Mouse (Mus musculus) stomach, embryonic 14.5 days (tissue): ENCODE measurements around the gene Cyp1a1. TPM values are rescaled to one million over a fixed set of nuclear protein-coding genes. Genes with fewer than 3 reads are reported as not detected.
A peak's percentile ranks its signal among the peaks of the same experiment; 100 is the strongest.
"Not testable (repeated sequence)": the region's sequence is repeated elsewhere in the genome, so short reads cannot be mapped to it uniquely, and the experiment has no call there.

Source experiments
- ATAC-seq: fragments of 200-750 bp; cut with Nextera tagmentation; 2 replicates; pipeline ENCODE4 v1.8.0; 2017; ENCODE audit warnings: low read depth, moderate TSS enrichment; ENCODE audit not compliant: insufficient number of reproducible peaks, insufficient read depth, low FRiP score
- H3K27ac ChIP-seq: fragments of 300-500 bp; sonication (generic); 2 replicates; pipeline ENCODE4 v1.5.1; 2014; ENCODE audit warnings: mild to moderate bottlenecking, low read length, moderate library complexity, mixed read lengths
- H3K27me3 ChIP-seq: fragments of 300-500 bp; sonication (generic); 2 replicates; pipeline ENCODE4 v1.6.1; 2014; ENCODE audit warnings: low read length, control low read depth, mixed read lengths; ENCODE audit not compliant: control insufficient read depth, insufficient read depth
- H3K36me3 ChIP-seq: fragments of 300-500 bp; sonication (generic); 2 replicates; pipeline ENCODE4 v1.6.1; 2014; ENCODE audit warnings: mild to moderate bottlenecking, control low read depth, low read length, moderate library complexity, mixed read lengths; ENCODE audit not compliant: control insufficient read depth, insufficient read depth
- H3K4me1 ChIP-seq: fragments of 300-500 bp; sonication (generic); 2 replicates; pipeline ENCODE4 v1.6.1; 2014; ENCODE audit warnings: low read length, control low read depth, mixed read lengths; ENCODE audit not compliant: control insufficient read depth, insufficient read depth
- H3K4me2 ChIP-seq: fragments of 300-500 bp; sonication (generic); replicated peaks from 2 replicates; pipeline ENCODE4 v1.6.1; 2014; ENCODE audit warnings: low read depth, low read length, control low read depth
- H3K4me3 ChIP-seq: fragments of 300-500 bp; sonication (generic); 2 replicates; pipeline ENCODE4 v1.5.1; 2014; ENCODE audit warnings: low read depth, low read length, control low read depth
- H3K9ac ChIP-seq: fragments of 300-500 bp; sonication (generic); replicated peaks from 2 replicates; pipeline ENCODE4 v1.6.1; 2014; ENCODE audit warnings: low read depth, mild to moderate bottlenecking, control low read depth, low read length, moderate library complexity, mixed read lengths
- H3K9me3 ChIP-seq: fragments of 300-500 bp; sonication (generic); 2 replicates; pipeline ENCODE4 v1.6.1; 2016; ENCODE audit warnings: low read depth, low read length, control low read depth; ENCODE audit not compliant: control insufficient read depth
- WGBS: fragments of 180-500 bp; shearing (Covaris S2); extraction: QIAGEN DNeasy Blood & Tissue Kit; methylation state at CpG from one replicate; pipeline ENCODE4 v1.1.7; 2014; 5-methylcytosine and 5-hydroxymethylcytosine counted together
- polyA plus RNA-seq: library from polyadenylated mRNA; unstranded; fragments of >200 nt; fragmentation: Nextera tagmentation; extraction: Ambion mirVana; gene quantifications from 2 replicates; pipeline ENCODE4 v1.2.1, GENCODE M21; 2014

Cyp1a1 gene
- polyA plus RNA-seq, 1 experiment from 2014 or later: not detected

GRCm38 (mm10) chr9:57696380-57697285, 8.9 kb downstream of the Cyp1a1 start:
- ATAC-seq: 0 out of 2 replicates have a peak, but pooled peaks have one; percentile 46
- WGBS: 2% methylated on average over 42 of the region's 42 CpGs
- H3K27ac ChIP-seq: no peak overlapping the region
- no peaks in the 10 kb centered on the region for H3K36me3 ChIP-seq
- 0 out of 2 replicates have a peak overlapping the region, but pooled peaks have one; percentile 6 for H3K9ac ChIP-seq
- H3K27me3 ChIP-seq: peaks cover 12% of the 10 kb centered on the region
- H3K4me2 ChIP-seq: peak overlapping the region; percentile 57
- peak overlapping the region; percentile 36 for H3K4me3 ChIP-seq
- H3K4me1 ChIP-seq: peaks cover 10% of the 10 kb centered on the region; the same call in 1 of the 2 replicates
- no peaks in the 10 kb centered on the region for H3K9me3 ChIP-seq

GRCm38 (mm10) chr9:57697380-57697779, 9.7 kb downstream of the Cyp1a1 start:
- Histone ChIP-seq H3K4me3 (no peak overlapping the region), H3K9me3 (no peaks in the 10 kb centered on the region), H3K4me2 (no peak overlapping the region), H3K27ac (no peak overlapping the region), H3K4me1 (peaks cover 10% of the 10 kb centered on the region; the same call in 1 of the 2 replicates), H3K36me3 (no peaks in the 10 kb centered on the region), H3K9ac (no peak overlapping the region), H3K27me3 (peaks cover 12% of the 10 kb centered on the region)
- 17% methylated on average over 4 of the region's 4 CpGs for WGBS
- 0 out of 2 replicates have a peak, but pooled peaks have one; percentile 33 for ATAC-seq

DNA sequence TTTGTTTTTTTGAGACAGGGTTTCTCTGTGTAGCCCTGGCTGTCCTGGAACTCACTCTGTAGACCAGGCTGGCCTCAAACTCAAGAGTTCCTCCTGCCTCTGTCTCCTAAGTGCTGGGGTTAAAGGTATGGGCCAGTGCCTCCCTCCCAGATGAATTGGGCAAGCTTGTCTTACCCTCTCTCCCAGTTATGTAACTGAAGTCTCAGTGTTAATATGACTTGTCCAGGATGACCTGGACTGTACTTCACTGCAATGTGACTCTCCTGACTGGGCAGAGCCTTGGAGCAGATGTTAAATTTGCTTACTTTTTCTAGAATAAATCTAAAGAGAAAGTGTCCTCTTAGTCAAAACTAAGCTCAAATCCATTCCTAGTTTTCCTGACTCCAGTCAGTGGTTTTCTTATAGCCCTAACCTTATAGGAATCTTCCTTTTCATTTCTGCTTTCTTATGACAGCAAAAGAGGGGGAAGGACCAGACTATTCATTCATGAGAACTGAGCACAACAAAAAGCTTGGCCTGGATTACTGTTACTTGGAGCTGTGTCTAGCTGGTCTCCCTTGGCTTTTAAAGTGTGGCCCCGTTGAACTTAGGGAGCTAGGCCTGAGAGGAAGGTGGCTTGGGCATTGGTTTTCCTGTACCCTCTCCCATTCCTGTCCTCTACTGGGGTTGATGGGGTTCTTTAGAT, 10.9 kb downstream of the Cyp1a1 start:
- WGBS: 81% methylated on average over 1 of the region's 1 CpGs
- H3K4me3 ChIP-seq: no peak overlapping the region
- peaks cover 12% of the 10 kb centered on the region for H3K27me3 ChIP-seq
- H3K9me3 ChIP-seq: no peaks in the 10 kb centered on the region
- no peak overlapping the region for H3K9ac ChIP-seq
- no peak overlapping the region for H3K27ac ChIP-seq
- H3K4me1 ChIP-seq: peaks cover 10% of the 10 kb centered on the region; the same call in 1 of the 2 replicates
- no peak for ATAC-seq
- H3K4me2 ChIP-seq: no peak overlapping the region
- no peaks in the 10 kb centered on the region for H3K36me3 ChIP-seq

GRCm38 (mm10) chr9:57706496-57706895, 18.8 kb downstream of the Cyp1a1 start:
- Histone ChIP-seq H3K27me3 (no peaks in the 10 kb centered on the region), H3K9ac (no peak overlapping the region), H3K4me1 (peaks cover 7% of the 10 kb centered on the region; the same call in 1 of the 2 replicates), H3K4me3 (no peak overlapping the region), H3K27ac (no peak overlapping the region), H3K4me2 (no peak overlapping the region), H3K9me3 (0 out of 2 replicates have a peak, but pooled peaks cover 4% of the 10 kb centered on the region), H3K36me3 (no peaks in the 10 kb centered on the region)
- 89% methylated on average over 3 of the region's 3 CpGs for WGBS
- ATAC-seq: no peak

DNA sequence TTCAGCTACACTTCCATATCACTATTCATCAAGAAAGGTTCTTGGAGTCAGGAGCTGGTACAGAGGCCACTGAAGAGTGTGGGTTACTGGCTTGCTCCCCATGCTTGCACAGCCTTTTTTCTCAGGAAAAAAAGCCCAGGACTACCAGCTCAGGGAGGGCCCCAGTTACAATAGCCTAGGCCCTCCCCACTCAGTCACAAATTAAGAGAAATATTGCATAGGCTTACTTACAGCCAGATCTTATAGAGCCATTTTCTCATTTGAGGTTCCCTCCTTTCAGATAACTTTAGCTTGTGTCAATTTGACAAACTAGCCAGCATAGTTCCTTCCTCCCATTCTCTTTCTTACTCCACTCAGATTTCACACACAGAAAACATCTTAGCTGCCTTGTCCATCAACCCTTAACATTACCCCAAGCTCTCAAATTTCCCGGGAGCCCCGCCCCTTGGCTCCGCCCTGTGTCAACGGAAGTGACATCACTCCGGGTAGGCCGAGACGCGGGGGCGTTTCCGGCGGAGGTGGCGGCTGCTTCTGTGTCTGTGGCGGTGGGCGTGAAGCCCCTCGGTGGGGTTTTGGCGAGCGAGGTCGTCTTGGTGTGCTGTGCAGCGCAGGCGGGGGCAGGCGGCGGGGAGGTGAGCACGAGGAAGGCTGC, 20.5 kb downstream of the Cyp1a1 start, which contains the start of gene Edc3:
Edc3 (plus strand) TSS at position 473 of the 652 bp plus-strand sequence.
- peak; percentile 93 for ATAC-seq
- Histone ChIP-seq H3K4me3 (peak within 1 kb of the TSS; percentile 61), H3K27me3 (no peaks in the 10 kb centered on the region), H3K27ac (peak within 1 kb of the TSS; percentile 55), H3K9me3 (0 out of 2 replicates have a peak, but pooled peaks cover 4% of the 10 kb centered on the region), H3K4me1 (peaks cover 7% of the 10 kb centered on the region; the same call in 1 of the 2 replicates), H3K4me2 (peak within 1 kb of the TSS; percentile 80), H3K9ac (peak within 1 kb of the TSS; percentile 70), H3K36me3 (peaks cover 1% of the 10 kb centered on the region; the same call in 1 of the 2 replicates)
- WGBS: 1% methylated on average over 21 of the region's 23 CpGs

DNA sequence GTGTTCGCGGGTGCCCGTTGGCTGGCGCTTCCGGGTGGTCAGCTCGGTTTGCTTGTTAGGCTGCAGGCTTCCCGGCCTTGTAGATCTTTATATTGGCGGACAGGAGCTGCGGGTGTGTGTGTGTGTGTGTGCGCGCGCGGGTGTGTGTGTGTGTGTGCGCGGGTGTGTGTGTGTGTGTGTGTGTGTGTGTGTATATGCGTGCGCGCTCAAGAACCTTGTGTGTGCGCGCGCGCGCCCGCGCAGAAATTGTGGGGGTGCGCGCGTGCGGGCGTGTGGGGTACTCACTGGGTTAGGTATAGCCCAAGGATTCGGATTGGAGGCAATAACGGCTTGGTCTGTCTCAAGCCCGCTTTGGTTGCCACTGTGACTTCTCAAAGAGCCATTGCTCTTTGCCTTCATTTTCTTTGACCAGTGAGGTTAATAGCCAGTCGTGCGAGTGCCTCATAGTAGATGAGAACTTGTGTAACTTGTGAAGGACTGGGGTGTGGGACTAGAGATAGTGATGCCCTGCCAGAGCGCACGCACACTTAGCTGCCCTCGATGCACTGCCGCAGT, 21.1 kb downstream of the Cyp1a1 start:
- Histone ChIP-seq H3K27me3 (no peaks in the 10 kb centered on the region), H3K4me3 (peak overlapping the region; percentile 61), H3K36me3 (peaks cover 6% of the 10 kb centered on the region; the same call in 1 of the 2 replicates), H3K4me2 (peak overlapping the region; percentile 80), H3K4me1 (peaks cover 7% of the 10 kb centered on the region; the same call in 1 of the 2 replicates), H3K9me3 (0 out of 2 replicates have a peak, but pooled peaks cover 4% of the 10 kb centered on the region), H3K9ac (peak overlapping the region; percentile 70), H3K27ac (peak overlapping the region; percentile 55)
- peak; percentile 38; the same call in 1 of the 2 replicates for ATAC-seq
- 2% methylated on average over 38 of the region's 39 CpGs for WGBS

GRCm38 (mm10) chr9:57710214-57710613, 22.5 kb downstream of the Cyp1a1 start:
- H3K9me3 ChIP-seq, H3K27me3 ChIP-seq, H3K27ac ChIP-seq, H3K4me2 ChIP-seq, H3K4me3 ChIP-seq, H3K9ac ChIP-seq, ATAC-seq, H3K4me1 ChIP-seq: not testable (repeated sequence)
- 85% methylated on average over 5 of the region's 5 CpGs for WGBS
- peaks cover 20% of the 10 kb centered on the region for H3K36me3 ChIP-seq
